Mouse (Mus musculus) gastrocnemius, adult 8-10 months (tissue): ENCODE measurements around the gene Rps15. TPM values are rescaled to one million over a fixed set of nuclear protein-coding genes. Genes with fewer than 3 reads are reported as not detected.

ENCODE experiments used
- DNase-seq, 2 experiments: peaks; one replicate each; pipeline ENCODE4 v3.0.0; 2022; ENCODE audit warnings: low spot score in 2 of 2
- total RNA-seq, 4 experiments: library from RNA; stranded (reverse); gene quantifications; 2 replicates each; pipeline ENCODE4 v1.2.4; 2022

Rps15 gene
- total RNA-seq, 4 experiments from 2014 or later: 626 to 776 (median 688) TPM

DNA sequence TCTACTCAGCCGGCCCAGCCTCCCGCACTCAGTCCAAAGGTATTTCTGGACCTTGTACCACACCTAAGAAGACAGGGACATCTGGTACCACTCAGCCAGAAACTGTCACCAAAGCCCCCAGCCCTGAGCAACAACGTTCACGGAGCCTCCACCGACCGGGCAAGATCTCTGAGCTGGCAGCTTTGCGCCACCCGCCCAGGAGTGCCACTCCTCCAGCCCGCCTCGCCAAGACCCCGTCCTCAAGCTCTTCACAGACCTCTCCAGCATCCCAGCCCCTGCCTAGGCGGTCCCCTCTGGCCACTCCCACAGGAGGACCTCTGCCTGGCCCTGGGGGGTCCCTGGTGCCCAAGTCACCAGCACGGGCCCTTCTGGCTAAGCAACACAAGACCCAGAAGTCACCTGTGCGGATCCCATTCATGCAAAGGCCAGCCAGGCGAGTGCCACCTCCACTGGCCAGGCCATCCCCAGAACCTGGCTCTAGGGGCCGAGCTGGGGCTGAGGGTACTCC lies 22.3 kb downstream of the Rps15 start:
- DNase-seq: no peak

DNA sequence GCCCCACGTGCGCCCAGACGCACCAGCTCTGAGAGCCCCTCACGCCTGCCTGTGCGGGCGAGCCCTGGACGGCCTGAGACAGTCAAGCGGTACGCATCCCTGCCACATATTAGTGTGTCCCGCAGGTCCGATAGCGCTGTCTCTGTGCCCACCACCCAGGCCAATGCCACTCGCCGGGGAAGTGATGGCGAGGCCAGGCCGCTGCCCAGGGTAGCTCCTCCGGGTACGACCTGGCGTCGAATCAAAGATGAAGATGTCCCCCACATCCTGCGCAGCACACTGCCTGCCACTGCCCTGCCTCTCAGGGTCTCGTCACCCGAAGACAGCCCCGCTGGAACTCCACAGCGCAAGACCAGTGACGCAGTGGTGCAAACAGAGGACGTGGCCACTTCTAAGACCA lies 23.1 kb downstream of the Rps15 start:
- DNase-seq: no peak

DNA sequence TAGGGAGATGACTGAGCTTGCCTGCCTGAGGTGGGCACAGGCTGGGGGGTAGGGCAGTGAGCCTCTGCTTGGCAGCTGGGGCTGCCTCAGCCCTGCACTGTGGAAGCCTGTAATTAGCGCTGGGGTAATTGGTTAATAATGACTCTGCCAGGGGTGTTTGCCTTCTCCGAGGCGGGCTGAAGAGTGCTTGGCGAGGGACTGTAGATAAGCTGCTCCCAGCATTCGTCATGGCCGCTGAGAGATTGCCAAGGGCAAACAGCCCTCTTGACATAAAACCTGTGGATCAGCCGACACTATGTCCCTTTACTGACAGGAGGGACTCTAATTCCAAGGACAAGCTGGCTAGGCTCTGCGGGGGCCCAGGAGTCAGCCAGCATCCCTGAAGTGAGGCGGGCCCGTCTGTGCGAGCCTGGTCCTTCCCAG lies 24.1 kb downstream of the Rps15 start:
- DNase-seq: no peak

DNA sequence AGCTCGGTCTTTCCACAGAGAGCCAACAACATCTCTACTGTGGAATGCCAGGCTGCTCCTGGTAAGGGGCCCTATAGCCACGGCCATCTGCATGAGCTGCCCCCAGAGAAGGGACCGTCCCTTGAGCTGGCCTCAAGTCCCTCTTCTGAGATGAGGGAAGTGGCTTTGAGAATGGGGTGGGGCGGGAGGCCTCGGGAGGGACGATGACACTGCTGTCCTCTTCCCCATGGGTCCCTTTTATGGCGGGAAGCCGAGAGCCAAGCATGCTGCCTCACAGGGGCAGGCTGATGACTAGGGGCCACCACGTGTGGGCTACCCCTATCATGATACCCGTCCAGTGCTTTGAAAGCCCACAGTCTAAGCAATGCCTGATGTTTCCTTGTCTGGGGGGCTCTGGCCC lies 24.8 kb downstream of the Rps15 start:
- no peak for DNase-seq

DNA sequence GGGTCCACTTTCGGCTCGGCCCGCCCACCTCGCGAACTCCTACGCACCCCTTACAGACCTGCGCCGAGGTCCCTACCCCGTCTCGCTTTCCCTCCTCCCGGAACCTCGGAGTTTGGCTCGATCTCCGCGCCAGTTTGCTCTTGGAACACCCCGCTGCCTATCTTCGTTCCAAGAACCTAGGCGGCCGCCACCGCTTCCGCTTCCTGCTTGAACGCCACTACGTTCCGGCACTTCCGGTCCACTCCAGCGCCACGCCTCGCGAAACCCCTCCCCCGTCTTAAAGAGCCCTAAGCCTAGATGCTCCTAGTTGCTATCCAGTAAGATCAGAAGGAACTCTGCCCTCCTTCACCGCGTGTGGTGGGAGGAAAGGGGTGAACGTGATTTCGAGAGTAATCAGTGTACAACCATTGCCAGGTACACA lies 28.1 kb downstream of the Rps15 start, which contains the start of gene 2310011J03Rik:
Gene 2310011J03Rik (minus strand): TSS at position 198 of the 421 bp plus-strand sequence.
- DNase-seq: peak; percentile 90

DNA sequence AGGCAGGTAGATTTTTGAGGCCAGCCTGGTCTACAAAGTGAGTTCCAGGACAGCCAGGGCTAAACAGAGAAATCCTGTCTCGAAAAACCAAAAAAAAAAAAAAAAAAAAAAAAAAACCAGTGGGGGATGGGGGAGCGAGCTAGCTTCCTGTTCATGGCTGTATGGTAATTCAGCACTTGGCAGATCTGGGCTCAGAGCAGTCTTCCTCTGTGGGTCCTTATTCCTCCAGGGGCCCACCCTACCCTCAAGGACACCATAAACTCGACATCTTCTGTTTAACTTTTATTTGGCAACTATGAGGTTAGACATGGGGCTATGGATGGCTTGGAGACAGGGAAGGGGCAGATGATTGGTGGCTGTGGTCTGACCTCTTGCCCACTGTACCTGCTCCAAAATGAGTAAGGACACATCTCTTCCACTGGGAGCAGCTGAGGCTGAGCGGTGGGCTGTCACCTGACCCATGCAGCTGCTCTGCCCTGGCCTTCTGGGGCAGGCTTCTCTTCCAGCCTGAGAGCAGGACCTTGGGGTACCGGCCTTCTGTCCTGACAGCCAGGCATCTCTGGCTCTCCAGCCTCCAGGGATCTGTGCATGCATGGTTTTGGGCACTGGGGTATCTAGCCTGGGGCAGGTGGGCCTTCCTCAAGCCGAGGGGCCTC lies 28.9 kb downstream of the Rps15 start:
- DNase-seq: no peak

DNA sequence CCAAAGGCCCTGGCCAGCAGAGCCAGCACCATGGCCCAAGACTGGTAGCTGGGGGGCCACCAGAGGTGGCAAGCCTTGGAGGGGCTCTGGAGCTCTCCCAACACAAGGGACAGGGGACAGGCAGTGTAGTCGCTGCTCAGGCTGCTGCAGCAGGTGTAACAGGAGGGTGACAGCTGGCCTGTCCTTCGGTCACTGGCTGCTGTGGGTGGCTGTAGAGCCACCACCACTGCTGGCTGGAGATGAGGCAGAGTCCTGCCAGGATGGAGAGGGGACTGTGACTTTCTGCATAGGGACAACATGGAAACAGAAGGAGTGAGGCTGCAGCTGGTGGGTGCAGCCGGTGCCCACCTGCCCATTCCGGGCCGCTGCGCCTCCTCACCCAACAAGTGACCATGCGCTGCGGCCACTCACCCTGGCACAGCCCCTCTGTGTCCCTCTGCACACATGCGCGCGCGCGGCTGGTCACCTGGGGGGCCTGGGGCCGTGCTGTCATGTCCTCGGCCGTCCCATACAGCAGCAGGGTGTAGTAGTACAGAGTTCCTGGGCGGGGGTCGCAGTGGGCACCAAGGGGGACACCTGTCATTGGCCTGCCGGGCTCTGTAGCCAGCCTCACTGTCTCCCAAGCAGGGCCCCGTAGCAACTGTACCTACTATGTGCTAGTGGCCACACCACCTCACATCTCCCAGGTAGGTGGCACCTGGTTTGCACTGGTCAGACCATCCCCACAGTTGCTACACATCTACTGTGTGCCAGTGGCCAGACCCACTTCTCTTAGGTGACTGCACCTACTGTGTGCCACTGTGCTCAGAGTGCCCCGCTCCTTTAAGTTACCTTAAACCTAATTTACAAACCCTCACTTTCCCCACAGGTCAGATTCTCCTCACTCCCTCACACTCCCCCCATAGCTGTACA lies 29.7 kb downstream of the Rps15 start:
- DNase-seq: no peak

DNA sequence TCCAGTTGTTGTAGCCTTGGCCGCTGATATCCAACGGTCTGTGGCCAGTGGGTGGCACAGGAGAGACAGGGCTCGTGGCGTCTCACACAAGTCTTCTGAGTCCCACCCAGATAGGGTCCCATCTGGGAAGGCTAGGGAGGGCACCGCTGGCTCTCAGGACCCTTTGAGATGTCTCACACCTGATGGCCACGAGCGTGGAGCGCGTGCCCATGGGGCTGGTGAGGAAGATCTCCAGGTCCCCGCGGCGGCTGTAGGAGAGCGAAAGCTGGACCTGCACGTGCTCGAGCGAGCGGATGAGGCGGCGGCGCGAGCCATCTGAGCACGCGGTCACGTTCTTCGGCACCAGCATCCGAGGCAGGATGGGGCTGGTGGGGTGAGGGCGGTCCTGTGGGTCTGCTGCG lies 30.6 kb downstream of the Rps15 start:
- no peak for DNase-seq

DNA sequence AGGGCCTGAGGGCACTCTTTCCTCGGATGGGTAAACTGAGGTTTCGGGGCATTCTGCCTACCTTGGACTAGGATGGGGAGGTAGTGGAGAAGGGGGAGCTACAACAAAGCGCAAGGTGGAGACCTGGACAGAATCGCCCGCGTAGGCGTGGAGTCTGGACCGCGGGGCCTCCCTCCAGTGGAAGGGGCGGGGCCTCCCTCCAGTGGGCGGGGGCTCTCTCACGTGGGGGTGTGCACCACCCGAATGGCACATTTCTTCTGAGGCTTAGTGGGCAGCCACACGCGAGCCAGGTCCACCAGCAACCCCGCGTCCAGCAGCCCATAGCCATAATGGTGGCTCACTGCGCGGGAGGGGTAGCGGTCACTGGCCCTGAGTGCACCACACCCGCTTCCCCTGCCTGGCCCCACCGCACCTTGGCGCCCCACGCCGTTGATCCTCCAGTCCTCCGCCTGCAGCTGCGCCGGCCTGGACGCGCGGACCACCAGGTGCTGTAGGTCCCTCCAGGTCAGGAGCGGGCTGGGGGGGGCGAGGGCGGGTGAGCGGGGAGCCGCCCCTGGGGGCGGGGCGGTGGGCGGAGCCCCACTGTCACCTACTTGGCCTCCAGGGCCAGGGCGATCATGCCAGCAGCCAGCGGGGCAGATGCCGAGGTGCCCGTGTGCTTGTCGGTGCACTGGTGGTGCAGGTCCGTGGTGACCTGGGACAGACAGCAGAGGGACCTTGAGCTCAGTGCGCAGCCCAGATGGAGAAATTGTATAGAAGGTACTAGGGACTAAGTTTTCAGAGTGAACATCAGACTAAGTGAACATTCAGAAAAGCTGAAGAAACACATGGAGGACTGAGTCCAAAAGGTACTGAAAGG lies 31.2 kb downstream of the Rps15 start:
- peak; percentile 66 to 77 for DNase-seq

DNA sequence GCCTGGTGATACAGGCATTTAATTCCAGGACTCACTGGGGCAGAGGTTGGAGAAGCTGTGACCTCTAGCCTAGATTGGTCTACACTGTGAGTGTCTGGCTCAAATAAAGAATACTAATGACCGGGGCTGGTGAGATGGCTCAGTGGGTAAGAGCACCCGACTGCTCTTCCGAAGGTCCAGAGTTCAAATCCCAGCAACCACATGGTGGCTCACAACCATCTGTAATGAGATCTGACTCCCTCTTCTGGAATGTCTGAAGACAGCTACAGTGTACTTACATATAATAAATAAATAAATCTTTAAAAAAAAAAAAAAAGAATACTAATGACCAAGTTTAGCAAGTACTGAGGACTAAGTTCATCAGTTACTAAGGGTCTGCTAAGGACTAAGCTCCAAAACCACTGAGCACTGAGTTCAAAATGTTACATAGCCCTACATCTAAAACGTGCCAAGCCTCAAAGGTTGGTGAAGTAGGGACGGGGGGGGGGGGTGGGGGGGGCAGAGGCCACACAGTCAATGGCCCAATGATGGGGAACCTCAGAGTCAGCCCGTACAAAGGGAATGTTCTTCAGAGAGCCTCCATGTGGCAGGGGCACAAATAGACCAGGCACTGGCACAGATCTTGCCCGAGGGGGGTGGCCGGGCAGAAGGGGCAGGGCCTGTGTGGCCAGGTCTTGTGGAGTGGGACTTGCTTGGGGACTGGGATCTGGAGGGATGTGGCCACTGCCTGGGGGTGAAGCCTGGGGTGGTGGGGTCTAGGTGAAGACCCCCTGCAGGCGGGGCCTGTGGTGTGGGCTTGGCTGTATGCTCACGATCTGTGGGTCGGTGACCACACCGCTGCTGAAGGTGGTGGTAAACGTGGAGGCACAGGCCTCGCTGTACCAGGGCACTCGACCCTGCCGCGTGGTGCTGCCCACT lies 32.1 kb downstream of the Rps15 start:
- no peak for DNase-seq

DNA sequence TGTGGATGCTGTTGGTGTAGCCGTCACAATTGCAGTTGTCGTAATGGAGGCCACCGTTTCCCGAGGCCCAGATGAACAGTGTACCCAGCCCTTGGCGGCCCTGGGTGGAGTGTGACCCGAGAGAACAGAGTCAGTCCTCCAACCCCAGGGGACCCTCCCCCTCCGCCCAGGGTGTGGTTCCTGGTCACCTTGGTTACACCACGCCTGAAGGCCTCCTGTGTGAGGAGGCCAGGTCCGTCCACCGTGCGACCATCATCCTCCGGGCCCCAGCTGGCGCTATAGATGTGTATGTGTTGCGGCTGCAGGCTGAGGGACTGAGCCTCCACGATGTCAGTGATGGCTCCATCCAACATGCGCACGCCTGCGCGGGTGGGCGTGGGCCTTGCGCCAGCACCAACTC lies 32.8 kb downstream of the Rps15 start:
- no peak for DNase-seq

DNA sequence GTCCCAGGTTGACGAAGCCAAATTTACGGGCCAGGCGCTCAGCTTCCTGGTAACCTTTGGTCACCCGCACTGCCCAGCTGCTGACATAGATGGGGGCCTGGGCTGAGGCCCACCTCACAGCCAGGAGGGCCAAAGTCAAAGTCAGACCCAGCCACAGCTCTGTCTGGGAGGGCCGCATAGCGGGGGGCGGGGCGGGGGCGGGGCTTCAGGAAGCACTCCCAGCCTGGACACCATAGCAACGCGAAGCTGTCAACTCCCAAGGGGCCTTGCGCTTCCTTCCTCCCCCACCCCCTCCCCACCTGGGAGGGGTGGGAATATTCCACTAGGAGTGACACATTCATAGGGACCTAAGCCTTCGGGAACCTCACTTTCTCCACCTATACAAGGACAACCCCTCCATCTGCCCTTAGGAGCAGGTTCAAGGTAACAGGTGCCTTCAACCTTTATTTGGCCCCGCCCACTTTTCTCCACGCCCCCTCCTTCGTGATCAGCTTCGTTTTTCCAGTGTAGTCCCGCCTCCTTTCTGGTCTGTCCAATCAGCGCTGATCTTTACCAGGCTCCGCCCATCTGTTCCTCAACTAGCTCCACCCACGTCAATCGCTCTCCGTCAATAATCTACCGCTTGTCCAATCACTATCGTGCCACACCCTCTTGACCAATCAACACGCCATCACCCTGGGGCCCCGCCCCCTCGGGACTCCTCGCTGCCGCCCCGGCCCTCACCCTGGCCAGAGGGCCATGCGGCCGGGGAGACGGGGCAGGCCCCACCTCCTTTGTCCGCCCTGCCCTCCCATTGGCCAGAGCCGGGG lies 37.2 kb downstream of the Rps15 start, which contains the start of the genes Pcsk4 and Reep6:
Gene Pcsk4 (minus strand): TSS at position 226 of the 809 bp plus-strand sequence.
Gene Reep6 (plus strand): TSS at position 681 of the 809 bp plus-strand sequence.
- peak; percentile 98 to 99 for DNase-seq

DNA sequence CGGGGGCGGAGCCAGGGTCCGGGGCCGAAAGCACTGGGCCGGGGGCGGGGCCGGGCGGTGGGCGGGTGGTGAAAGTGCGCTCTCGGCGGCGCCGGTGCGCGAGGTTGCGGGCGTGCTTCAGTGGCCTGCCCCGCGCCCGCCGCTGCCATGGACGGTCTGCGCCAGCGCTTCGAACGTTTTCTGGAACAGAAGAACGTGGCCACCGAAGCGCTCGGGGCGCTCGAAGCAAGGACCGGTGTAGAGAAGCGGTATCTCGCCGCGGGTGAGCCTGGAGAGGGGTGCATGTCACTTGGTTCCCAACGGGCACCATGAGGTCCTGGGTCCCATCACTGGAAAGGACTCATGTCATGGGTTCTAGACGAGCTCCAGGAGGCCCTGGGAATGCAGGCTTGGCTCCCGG lies 37.8 kb downstream of the Rps15 start:
- no peak for DNase-seq

DNA sequence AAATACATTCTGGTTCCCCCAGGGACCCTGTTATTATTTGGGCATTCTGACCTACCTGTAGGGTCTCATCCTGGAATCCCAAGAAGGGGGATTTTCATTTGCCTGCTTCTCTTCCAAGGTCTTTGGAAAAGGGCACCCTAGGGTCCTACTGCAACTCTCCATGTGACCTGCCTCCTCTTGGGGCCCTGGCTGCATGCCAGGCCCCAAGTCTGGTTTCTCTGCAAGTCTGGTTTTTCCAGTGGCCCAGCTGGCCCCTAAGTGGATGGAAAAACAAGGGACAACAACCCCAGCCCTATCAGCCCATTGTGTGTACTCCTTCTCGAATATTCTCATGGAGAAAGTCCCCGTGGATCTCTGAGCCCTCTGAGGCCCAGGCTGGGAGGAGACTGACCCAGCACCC lies 38.6 kb downstream of the Rps15 start:
- no peak for DNase-seq

DNA sequence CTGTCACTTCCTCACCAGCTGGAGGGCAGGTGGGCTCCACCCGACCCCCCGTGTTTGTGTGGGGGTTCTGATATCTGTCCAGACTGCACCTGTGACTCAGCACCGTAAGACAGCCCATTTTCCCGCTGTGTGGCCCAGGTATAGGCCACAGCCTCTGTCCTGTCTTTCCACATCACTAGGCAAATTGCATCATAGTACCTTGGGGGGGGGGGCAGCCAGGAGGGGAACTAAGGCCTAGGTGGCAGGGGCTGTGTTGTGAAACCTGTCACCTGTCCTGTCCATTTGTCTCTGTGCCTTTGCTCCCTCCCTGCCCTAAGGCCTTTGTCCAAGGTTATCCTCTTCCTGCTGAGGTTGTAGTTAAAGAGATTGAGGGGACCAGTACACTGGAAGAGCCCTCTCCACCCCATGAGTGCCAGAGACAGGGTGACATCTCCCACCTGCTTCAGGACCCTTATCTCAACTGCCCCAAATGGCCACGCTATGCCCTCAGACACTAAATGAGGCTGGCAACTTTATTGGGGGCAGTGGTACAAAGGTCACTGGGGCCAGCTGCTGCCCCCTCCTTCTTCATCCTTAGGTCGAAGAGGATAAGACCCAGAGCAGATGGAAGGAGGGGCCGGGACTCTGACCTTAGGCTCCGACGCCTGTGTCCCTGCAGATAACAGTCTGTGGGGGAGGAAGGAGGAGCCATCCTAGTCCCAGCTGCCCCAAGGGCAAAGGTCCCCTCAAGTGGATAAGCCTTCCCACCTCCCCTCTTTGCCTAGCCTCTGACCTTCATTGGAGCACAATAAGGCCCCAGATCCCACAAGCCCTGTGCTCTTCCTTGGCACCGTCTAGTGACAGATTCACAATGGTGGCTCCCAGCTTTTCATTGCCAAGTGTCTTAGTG lies 39.6 kb downstream of the Rps15 start:
- no peak for DNase-seq

DNA sequence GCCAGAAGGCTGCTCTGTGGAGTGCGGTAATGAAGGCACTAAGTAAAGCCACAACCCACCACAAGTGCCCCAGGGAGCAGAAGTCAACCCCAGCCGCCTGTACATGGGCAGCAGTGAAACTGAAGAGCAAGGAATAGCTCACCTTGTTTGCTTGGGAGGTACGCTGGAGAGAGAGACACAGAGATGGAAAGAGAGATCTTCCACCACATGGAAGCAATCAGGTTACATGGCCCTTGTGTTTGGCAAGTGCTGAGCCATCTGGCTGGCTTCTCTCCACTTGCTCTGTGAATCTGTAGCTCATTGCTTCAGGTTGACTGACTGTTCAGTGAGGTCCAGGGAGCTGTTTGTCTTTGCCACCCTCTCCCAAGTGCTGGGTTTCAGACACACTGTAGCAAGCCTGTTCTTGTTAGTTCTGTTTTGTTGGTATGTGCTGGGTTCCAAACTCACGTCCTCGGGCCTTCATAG lies 40.3 kb downstream of the Rps15 start:
- DNase-seq: no peak

DNA sequence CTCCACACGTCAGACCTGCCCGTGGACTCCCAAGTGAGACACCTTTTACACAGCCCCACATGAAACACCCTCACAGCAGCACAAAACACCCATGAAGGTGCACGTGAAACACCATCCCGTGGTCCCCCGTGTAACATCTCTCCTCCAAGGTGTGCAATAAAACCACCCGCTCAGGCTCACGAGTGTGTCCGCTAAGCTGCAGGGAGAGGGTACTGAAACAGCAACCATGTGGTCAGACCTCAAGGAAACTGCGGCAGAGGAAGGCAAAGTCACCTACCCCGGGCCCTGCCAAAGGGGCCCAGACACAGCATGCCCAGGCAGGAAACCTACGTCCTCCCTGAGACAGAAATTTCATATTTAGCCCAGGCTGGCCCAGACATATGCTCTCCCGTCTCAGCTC lies 44.0 kb downstream of the Rps15 start:
- no peak for DNase-seq
